Mouse (Mus musculus): Measurements from ENCODE around the gene Ubr2.
A peak's percentile ranks its signal among the peaks of the same experiment; 100 is the strongest.

The Ubr2 gene

DNA sequence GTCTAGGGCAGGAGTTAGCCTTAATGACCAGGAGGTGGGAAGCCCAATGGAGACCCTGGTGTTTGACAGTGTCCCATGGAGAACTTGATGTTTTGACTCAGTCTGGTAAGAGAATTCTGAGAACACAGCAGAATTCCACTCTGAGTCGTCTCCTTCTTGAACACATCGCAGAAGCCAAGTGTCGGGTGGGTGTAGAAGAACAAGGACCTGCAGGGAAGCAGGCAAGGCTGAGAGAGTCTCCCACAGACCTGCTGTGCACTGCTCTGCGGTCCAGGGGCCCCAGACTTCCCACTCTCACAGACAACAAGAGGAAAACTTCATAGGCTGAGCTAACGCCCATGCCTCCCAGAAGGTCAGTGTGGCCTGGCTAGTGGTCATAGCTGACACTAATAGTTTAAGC lies 82.6 kb downstream of the Ubr2 start:
- no peak for DNase-seq (ENCODE audit: low spot score)

DNA sequence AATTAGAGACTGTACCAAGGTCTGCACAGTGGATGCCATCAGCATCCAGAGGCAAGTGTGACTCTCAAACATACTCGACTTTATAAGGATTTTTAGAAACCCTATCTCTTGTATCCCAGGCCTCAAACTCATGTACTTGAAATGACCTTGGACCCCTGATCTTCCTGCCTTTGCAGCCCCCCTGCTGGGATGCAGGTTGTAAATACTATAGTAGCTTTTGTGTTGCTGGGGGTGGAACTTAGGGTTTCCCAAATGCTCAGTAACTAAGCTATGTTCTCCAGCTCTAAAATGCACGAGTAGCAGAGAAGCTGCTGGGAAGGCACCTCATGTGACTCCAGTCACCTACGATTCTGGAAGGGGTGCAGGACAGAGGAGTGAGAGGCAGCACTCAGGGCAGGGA lies 83.4 kb downstream of the Ubr2 start:
- DNase-seq (ENCODE audit: low spot score): no peak

DNA sequence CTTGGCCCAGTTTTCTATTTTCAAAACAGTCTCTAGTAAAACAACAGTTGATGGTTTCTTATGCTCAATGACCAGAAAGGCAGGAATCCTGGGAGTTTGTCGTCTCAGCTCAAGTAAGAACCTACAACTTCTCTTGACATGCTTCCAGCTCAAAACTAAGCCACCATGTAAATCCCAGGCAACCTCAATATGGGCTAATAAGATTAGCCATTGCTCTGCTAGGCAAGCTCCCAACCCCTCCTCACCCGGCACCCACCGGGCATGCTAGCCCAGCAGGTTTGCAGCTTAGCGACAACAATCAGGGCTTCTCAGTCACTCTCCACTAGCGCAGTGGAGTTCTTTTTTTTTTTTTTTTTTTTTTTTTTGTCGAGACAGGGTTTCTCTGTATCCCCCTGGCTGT lies 84.2 kb downstream of the Ubr2 start:
- DNase-seq (ENCODE audit: low spot score): no peak

DNA sequence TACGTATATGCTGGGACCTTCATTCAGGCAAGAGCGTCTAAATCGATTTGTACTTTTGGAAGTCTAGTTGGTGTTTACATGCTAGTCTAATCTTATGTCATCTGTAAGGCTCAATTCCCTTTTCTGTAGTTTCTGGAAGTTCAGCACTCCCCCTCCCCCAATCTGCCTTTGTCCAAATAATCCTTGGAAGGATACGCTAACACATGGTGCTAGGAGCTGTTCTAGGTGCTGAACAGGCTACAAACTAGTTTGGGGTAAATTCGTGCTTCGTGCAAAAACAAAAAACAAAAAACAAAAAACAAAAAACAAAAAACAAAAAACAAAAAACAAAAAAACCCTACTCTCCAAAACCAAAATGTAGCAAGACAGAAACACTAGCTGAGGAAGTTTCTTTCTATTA lies 89.5 kb downstream of the Ubr2 start:
- no peak for DNase-seq (ENCODE audit: low spot score)

DNA sequence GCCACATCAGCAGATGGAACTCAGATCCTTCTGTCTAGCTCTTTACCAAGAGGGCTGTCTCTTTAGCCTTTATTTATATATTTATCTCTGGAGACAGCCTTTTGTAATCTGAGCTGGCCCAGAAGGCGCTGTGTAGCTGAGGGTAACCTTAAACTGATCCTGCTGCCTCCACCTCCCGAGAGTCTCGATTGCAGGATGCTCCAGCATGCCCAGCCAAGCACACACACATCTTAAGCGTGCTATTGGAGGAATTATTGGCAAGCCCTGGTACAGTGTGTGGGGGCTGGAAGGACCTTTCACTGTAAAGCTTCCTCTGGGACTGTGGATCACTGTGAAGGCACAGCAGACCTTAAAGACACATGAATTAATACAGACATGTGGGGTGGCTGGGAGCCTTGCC lies 91.4 kb downstream of the Ubr2 start:
- DNase-seq (ENCODE audit: low spot score): no peak

DNA sequence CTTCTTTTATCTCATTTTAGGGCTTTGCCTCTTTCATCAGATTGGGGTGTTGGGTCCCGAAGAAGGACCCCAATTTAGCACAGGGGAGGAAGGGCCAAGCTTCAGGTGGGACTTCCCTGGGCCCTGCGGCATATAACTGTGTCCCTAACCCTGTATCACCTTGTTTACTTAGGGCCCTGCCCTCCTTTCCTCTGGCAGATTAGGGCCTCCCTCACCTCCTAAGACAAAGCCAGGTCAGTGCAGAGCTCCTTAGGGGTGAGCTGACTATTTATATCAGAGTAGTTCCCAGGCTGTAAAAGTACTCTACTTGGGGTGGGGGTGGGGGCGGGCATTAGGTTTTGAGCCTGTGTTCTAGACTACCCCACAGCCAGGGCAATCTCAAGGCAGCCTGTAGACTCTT lies 95.2 kb downstream of the Ubr2 start:
- no peak for DNase-seq (ENCODE audit: low spot score)

DNA sequence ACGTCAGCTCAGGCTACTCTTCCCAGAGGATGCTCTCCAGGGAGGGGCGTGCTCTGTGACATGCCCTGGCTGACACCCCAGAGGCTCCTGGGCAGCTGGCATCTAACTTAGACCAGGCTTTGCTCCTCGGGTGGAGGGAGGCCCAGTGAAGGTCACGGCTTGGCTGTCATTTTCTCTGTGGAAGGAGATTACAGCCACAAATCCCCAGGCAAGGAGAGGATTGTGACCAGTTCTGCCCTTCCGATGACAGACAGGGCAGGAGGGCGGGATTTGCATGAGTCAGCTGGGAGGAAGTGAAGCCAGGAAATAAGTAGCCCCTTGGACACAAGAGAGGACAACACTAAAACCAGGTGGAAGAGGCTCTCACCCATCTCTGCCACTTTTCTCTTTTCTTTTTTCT lies 98.0 kb downstream of the Ubr2 start:
- no peak for DNase-seq (ENCODE audit: low spot score)

DNA sequence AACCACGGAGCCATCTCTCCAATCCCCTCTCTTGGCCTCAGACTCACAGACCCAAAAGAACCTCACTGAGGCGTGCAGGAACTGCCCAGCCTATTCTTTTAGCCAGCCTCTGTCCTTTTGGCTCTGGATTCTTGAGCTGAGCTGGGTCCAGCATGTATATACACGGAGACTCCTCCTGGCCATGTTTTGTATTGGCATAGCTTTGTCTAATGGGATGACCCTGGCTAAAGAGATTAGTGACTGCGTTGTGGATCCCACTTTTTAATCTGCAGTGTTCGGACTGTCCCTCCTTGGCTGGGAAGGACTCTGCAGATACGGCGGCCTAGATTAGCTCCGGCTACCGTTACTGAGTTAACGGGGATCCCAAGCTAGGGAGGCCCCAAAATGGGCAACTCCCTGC lies 100.2 kb downstream of the Ubr2 start, which contains the start of gene Prph2:
Gene Prph2 (plus strand): TSS at position 274 of the 400 bp plus-strand sequence.
- no peak for DNase-seq (ENCODE audit: low spot score)

DNA sequence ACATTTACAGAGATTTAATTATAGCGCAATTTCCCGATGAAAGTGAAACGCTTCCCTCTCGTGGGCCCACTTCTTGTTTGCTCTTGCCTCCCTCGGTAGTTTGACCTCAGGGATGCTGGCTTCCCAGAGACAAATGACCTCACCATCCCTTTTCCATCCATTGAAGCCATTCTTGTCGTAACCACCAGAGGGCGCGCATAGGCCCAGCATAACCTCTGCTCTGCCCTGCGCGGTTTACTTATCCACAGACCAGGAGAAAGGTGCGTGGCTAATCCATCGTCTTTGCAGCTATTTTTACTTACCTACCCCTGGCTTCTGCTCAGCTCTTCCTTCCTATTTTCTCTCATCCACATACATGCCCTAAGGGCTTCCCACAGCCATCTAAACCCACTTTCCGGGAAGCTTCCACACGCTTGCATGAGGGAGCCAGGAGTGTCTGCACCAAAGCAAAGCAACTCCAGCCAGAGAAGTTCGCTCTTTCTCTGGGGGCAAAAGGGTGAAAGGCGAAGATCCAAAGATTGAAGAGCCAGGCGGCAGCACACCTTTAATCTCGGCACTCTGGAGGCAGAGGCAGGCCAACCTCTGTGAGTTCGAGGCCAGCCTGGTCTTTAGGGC lies 106.4 kb downstream of the Ubr2 start:
- peak; percentile 83 for DNase-seq (ENCODE audit: low spot score)

DNA sequence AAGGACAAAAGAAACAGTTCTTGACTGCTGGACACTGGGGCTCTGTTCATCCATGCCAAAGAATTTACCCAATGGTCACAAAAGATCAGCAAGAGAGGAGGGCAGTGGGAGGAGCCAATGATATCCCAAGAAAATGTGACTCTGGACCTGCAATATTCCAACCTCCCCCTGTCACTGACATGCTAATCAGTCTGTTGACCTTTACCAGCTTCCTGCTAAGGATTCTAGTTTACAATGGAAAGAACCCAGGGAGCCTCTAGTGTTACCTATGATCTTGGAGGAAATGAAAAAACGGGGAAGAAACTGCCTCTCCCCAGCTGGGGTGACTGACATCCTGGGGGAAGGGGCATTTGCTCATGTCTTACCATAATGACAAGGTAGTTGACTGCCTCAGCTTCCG lies 109.4 kb downstream of the Ubr2 start:
- DNase-seq (ENCODE audit: low spot score): no peak

DNA sequence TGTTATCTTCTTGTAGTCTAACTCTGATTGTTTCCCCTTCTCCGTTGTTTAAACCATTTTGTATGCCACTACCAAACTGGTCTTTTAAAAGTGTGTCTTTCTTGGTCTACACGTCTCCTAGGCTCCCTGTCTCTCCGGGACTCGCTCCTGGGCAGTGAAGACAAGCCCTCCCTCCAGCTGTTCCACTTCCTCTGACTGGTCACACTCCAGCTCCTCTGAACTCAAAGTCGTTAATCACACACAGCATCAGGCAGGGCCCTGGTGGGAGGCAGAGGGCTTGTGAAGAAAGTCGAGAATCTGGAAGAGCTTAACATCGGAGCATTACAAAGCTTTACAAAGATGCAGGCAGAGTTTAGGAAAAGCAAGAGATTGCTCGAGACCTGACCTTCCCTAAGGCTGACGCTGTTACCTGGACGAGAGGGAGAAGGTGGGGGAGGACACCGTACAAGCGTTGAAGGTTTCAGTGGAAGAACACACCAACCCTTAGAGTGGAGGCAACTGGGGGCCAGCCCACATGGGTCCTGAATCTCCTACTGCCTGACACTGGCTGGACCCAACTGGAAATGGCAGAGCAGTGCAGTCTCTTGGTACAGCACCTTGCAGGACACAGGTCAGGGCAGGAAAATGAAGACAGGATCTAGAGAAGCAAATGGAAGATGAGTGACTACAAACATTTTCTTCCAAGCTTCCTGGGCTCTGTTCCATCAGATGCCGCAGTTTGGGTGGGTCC lies 113.0 kb downstream of the Ubr2 start:
- DNase-seq (ENCODE audit: low spot score): peak; percentile 64

DNA sequence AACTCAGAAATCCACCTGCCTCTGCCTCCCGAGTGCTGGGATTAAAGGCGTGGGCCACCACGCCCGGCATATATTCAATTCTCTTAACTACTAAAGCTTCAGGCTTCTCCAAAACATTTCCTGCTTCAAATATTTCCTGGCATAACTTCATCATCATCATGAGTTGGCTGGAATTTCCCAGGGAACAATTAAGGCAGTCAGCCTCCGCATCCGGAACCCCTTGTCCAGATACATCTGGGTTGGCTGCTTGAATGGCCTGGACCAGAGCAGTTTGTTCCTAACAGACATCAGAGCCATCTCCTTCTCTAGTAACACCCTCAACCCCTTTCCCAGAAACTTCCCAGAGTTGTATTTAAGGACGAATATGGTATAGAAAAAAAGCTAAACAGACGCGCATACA lies 114.9 kb downstream of the Ubr2 start:
- no peak for DNase-seq (ENCODE audit: low spot score)

DNA sequence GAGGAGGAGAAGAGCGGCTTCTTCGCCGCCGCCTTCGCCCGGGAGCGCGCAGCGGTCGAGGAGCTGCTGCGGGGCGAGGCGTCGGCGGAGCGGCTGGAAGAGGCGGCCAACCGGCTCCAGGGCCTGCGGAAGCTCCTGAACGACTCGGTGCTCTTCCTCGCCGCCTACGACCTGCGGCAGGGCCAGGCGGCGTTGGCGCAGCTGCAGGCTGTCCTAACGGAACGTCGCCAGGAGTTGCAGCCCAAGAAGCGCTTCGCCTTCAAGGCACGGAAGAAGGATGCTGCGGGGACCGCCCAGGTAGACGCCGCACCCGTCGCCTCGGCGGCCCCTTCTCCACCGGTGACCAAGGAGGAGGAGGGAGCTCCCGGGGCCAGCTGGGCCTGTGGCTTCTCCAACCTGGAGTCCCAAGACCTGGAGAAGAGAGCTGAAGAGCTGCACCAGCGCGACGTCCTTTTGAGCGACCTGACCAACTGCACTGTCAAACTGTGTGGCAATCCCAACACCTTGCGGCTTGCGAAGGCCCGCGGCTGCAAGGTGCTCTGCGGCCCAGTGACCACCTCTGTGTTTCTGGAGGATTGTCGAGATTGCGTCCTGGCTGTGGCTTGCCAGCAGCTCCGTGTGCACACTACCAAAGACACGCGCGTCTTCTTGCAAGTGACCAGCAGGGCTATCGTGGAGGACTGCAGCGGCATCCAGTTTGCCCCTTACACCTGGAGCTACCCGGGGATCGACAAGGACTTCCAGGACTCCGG lies 119.3 kb downstream of the Ubr2 start:
- peak; percentile 53 for DNase-seq (ENCODE audit: low spot score)

DNA sequence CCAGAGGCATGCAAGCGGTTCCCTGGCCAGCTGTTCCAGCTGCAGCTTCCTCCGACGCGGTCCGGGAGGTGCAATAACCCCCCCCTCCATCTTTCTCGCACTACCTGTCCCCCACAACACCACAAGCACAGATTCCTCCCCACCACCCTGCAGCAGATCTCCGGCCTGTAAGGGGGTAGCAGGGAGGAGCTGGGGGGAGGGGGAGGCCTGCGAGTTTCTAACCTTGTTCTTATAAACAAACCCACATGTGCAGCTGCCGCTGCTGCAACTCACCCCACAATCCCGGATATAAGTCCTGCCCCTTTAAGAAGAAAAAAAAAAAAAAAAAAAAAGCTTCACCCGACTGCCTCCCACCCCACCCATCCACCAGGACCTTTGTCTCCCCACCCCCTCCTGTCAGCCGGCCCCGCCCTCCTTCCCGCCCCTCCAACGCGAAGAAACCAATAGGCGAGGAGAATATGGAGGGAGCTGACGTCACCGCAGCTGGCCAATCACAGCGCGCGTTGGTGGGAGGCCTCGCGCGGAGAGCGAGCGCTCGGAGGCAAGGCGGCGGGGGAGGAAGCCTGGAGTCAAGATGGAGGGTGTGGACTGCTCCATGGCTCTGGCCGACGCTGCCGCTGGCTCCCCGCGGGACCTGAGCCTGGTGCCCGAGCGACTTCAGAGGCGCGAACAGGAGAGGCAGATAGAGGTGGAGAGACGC lies 120.1 kb downstream of the Ubr2 start, which contains the start of gene Tbcc:
Gene Tbcc (plus strand): TSS at position 569 of the 700 bp plus-strand sequence.
- peak; percentile 97 for DNase-seq (ENCODE audit: low spot score)

DNA sequence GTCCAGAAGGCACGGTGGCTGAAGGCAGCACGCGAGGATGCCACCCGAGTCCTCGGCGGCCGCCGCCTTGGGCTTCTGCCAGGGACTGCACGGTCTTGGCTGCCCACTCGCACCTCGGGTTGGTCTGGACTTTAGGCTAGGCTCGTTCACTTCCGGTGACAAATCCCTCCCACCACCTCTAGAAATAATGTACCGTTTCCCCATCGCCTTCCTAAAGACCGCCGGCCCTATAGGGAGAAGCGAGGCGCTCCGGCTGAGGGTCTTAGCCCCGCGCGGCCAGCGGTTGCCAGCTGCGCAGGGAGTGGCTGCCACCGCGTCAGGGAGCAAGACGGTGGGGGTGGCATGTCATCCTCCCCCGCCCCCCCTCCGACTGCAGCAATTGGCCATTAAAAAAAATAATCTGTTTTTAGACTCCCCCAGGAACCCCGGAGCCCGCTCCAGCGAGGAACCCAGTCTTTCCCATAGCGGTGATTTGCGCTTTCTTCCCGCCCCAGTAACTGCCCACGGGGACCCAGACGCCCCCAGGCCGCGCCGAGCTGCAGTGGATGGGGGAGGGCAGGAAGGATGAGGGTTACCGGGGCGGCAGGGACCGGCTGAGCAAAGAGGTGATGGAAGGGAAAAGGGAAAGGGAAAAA lies 120.8 kb downstream of the Ubr2 start:
- peak; percentile 79 for DNase-seq (ENCODE audit: low spot score)

DNA sequence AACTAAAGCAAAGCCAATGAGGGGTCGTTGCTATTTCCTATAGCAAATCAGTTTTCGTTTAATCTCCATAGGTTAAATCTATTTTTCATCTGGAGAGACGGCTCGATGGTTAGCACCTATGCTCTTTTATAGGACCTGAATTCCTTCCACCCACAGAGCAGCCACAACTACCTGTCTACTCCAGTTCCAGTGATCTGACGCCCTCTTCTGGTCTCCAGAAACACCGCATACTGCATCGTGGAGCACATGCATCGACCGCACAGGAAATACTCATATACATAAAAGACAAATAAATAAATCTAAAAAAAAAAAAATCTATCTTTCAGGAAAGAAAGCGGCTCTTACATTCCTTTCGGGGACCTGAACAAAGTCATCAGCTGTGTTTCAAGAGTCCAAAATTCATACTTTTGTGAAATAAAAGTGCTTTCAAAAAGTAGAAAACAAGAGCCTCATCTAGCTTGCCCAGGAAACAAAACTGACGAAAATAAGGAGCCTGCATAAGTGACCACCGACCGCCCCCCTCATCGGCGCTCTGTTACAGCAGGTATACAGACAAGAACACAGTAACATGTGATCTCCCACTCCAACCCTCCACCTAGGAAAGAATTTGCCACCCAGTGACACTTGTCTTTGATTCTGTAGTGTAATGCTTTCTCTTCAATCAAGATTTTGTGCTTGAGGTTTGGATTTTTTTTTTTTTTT lies 121.7 kb downstream of the Ubr2 start:
- peak; percentile 48 for DNase-seq (ENCODE audit: low spot score)

DNA sequence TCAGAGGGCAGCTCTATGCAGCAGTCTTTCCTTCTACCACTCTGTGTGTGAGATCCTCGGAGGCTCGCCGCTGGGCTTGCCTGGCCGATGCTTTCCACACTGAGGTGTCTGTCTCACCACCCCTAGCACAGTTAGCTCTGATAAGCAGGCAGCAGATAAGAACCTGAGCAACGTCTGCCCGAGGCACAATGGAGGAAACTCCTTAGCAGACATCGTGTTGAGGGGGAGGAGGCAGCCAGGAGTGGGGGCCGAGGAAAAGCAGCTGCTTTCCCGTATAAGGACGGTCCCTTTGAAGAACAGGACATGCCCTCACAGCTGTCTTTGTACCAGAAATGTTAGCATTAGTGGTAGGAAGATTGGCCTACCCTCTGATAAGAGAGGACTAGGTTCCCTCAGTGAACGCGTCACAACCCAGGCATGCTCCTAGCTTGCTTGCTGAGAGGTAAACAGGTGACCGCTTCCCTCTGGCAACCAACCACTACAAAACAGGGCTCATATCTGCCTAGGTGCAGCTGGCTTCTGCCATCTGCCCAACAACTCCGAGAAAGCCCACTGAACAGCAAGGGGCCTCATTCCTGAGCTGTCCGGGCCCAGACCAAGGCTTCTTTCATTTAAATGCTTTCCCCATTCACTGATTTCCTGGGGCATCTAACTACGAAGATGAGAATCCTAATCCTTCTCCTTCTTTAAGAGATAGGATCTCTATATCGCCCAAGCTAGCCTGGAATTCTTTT lies 124.3 kb downstream of the Ubr2 start:
- no peak for DNase-seq (ENCODE audit: low spot score)

DNA sequence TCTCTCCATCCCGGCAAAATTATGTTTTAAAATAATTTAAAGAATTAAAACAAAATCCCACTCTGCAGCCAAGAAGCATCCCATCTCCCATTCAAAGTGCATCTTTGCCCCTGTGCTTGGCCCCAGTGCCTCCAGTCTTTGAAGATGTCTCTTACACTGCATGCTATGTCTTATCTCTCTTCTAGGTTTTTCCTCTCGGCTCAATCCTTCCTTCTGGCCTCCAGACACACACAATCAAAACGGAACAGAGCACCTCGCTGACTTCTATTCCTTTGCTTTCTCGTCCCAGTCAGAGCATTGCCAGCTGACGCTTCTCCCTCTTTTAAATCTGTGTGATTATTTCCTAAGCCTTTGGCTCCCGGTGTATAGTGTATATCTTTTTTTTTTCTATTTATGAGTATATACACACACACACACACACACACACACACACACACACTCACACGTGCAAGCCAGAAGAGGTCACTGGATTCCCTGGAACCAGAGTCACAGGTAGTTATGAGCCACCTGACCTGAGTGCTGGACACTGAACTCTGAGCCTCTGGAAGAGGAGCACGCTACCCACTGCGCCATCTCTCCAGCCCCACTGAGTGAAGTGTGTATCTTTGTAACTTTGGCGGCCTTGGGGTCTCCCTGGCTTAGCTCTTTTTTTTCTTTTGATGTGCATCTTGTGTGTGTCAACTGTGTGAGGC lies 125.0 kb downstream of the Ubr2 start:
- no peak for DNase-seq (ENCODE audit: low spot score)

DNA sequence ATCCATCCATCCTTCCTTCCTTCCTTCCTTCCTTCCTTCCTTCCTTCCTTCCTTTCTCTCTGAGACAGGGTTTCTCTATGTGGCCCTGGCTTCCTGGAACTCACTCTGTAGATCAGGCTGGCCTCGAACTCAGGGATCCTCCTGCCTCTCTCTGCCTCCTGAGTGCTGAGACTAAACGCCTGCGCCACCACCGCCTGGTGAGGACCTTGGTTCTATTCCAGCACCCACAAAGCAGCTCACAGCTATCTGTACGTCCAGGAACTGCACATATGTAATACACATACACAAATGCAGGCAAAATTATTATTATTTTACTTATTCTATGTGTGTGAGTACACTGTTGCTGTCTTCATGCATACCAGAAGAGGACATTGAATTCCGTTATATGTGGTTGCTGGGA lies 125.6 kb downstream of the Ubr2 start:
- no peak for DNase-seq (ENCODE audit: low spot score)

DNA sequence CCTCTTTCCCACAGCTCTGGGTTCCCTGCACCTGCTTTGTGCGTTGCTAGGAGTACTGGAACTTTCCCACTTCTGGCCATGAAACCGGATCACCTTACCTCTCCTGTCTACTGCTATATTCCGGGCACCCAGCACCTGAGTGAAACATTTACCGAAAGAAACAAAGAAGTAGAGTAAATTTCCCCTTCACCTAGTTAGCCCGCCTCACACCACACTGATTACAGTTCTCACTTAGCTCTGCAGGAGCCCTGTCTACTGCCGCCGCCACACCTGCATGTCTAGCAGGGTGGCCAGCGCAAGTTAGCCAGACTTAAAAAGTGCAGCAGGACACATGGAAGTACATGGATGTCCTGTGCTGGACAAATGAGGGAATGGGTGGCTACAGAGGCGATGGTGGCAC lies 127.2 kb downstream of the Ubr2 start:
- no peak for DNase-seq (ENCODE audit: low spot score)

Measured in urinary bladder, postnatal 14 days (tissue).